Comparison of ENCODE assay signal across 9 mouse cellular contexts in genomic region chr14:20768581-20768980, GRCm38 (mm10). TPM values are rescaled to one million over a fixed set of nuclear protein-coding genes. Genes with fewer than 3 reads are reported as not detected.
DNase-seq lines count a peak whose midpoint lies in the region; ATAC-seq and TF ChIP-seq lines count a peak whose summit lies in the region.
"Had no signal": no experiment of that assay in that cellular context is flagged by ENCODE, and none has a peak within 500 bp of the region (broad histone marks: within the 10 kb centered on the region; RNA-seq: fewer than 3 reads in every experiment).

No protein-coding gene starts in this region.

- peak overlapping the region; percentile 63 for H3K27ac ChIP-seq in small intestine, adult 2 months (ENCODE audit: insufficient read depth, low read depth, low read length)
- H3K27ac ChIP-seq in midbrain, embryonic 14.5 days (replicated peaks; ENCODE audit: low read depth, low read length): no peak overlapping the region
- H3K27ac ChIP-seq: embryonic facial prominence, embryonic 12.5 days; hindbrain, embryonic 15.5 days had no signal

- 71% methylated on average over 5 of the region's 5 CpGs for WGBS in small intestine, adult 2 months
- 84% methylated on average over 5 of the region's 5 CpGs for WGBS in midbrain, embryonic 14.5 days

- H3K27me3 ChIP-seq in small intestine, adult 2 months (ENCODE audit: control insufficient read depth, insufficient read depth, low read length): no peaks in the 10 kb centered on the region
- no peaks in the 10 kb centered on the region for H3K27me3 ChIP-seq in midbrain, embryonic 14.5 days (ENCODE audit: control insufficient read depth, insufficient read depth, low read length)
- H3K27me3 ChIP-seq: embryonic facial prominence, embryonic 12.5 days; hindbrain, embryonic 15.5 days had no signal

- no peak overlapping the region for H3K4me2 ChIP-seq in midbrain, embryonic 14.5 days (ENCODE audit: low read length)
- H3K4me2 ChIP-seq: embryonic facial prominence, embryonic 12.5 days; hindbrain, embryonic 15.5 days had no signal

- ATAC-seq in midbrain, embryonic 14.5 days (ENCODE audit: low FRiP score, low TSS enrichment): no peak

- peaks cover 10% of the 10 kb centered on the region for H3K4me1 ChIP-seq in small intestine, adult 2 months (ENCODE audit: control insufficient read depth, insufficient read depth, insufficient read length, low read length)
- H3K4me1 ChIP-seq in midbrain, embryonic 14.5 days (ENCODE audit: control insufficient read depth, insufficient read depth, low read length): no peaks in the 10 kb centered on the region
- H3K4me1 ChIP-seq: embryonic facial prominence, embryonic 12.5 days had no signal

- H3K9me3 ChIP-seq in midbrain, embryonic 14.5 days (ENCODE audit: control insufficient read depth, low read length): no peaks in the 10 kb centered on the region
- H3K9me3 ChIP-seq: embryonic facial prominence, embryonic 12.5 days; hindbrain, embryonic 15.5 days had no signal

- no peak for TF ChIP-seq POLR2A in small intestine, adult 2 months (IDR thresholded peaks at IDR 0.05; ENCODE audit: low read depth, low read length)

- no peak for TF ChIP-seq CTCF in small intestine, adult 2 months (IDR thresholded peaks at IDR 0.05; ENCODE audit: extremely low read depth, insufficient read length, insufficient replicate concordance, low read depth, low read length)

- peaks cover 21% of the 10 kb centered on the region for H3K36me3 ChIP-seq in small intestine, adult 2 months (ENCODE audit: control insufficient read depth, insufficient read depth, low read length)
- H3K36me3 ChIP-seq in midbrain, embryonic 14.5 days (ENCODE audit: control insufficient read depth, insufficient read depth, low read length): peaks cover 43% of the 10 kb centered on the region

- H3K4me3 ChIP-seq in small intestine, adult 2 months (ENCODE audit: low read depth, low read length): no peak overlapping the region
- no peak overlapping the region for H3K4me3 ChIP-seq in midbrain, embryonic 14.5 days (replicated peaks; ENCODE audit: low read depth, low read length)
- H3K4me3 ChIP-seq: embryonic facial prominence, embryonic 12.5 days; hindbrain, embryonic 15.5 days had no signal

- peak; percentile 48 for DNase-seq in ovary, adult 18-20 months (ENCODE audit: low spot score)
- no peak for DNase-seq in ovary, postnatal 10 days (ENCODE audit: low spot score)
- DNase-seq in heart, adult 18-20 months: peak; percentile 44 to 62
- DNase-seq in heart, postnatal 25 days (ENCODE audit: low spot score): peak; percentile 51
- no peak for DNase-seq in cerebellum, adult 11-12 months
- DNase-seq in midbrain, embryonic 14.5 days: no peak

- intact Hi-C loops in heart, postnatal 25 days (cut with DNase I): no loop called here

- H3K9ac ChIP-seq in midbrain, embryonic 14.5 days (replicated peaks; ENCODE audit: low read length): no peak overlapping the region
- H3K9ac ChIP-seq: embryonic facial prominence, embryonic 12.5 days; hindbrain, embryonic 15.5 days had no signal

RNA-seq across cellular contexts. Expression of gene Camk2g, which starts 25.3 kb away (rescaled TPM):
- 10 to 100 TPM; 43.8 to 47.7 TPM for total RNA-seq in heart, adult 18-20 months (2021)
- 10 to 100 TPM; 50.4 to 59.5 TPM for total RNA-seq in heart, postnatal 25 days (2021)
- 8.1 and 12.0 TPM in 2 replicates for polyA plus RNA-seq in small intestine, adult 2 months (2012; rRNA removed)
- 122 and 129 TPM in 2 replicates for polyA plus RNA-seq in midbrain, embryonic 14.5 days (2014; fragmentation: Nextera tagmentation; extraction: Ambion mirVana)

RNA-seq across cellular contexts. Expression of gene Ndst2, which starts 34.2 kb away (rescaled TPM):
- 1 to 10 TPM; 6.4 to 8.3 TPM for total RNA-seq in heart, adult 18-20 months (2021)
- total RNA-seq in heart, postnatal 25 days (2021): 10 to 100 TPM; 10.0 to 12.6 TPM
- 11.1 and 22.1 TPM in 2 replicates for polyA plus RNA-seq in small intestine, adult 2 months (2012; rRNA removed)
- polyA plus RNA-seq in midbrain, embryonic 14.5 days (2014; fragmentation: Nextera tagmentation; extraction: Ambion mirVana): 14.5 and 20.5 TPM in 2 replicates

Comparison
In these comparisons a context has a peak if more than half of its experiments do, and no peak if none do; other contexts are left out.
1. DNase-seq: peak in ovary, adult 18-20 months (single experiment), heart, adult 18-20 months (2 of 2) and heart, postnatal 25 days (single experiment); none in ovary, postnatal 10 days (single experiment), cerebellum, adult 11-12 months (single experiment) and midbrain, embryonic 14.5 days (single experiment).